29 mouse cellular contexts compared by ENCODE assay signal in the genomic region with DNA sequence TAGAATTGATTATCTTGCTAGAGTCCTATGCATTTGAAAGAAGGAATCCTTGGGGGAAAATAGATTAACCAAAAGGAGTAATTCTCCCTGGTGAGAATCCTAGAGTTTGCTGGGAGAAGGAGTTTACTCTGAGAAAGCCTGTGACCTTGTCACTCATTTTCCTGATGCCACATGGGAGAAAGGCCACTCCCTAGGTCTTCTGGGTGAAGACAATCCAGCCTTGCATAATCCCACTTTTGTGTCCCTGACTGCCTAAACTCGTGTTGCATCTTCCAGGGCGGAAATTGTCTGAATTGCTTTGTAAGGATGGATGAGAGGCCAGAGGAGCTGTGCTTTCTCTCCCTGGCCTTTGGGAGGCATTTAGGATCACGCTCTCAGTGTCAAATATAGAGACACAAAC.
A peak's percentile ranks its signal among the peaks of the same experiment; 100 is the strongest.
DNase-seq lines count a peak whose midpoint lies in the region; ATAC-seq and TF ChIP-seq lines count a peak whose summit lies in the region.
"Had no signal": no experiment of that assay in that cellular context is flagged by ENCODE, and none has a peak within 500 bp of the region (broad histone marks: within the 10 kb centered on the region; RNA-seq: fewer than 3 reads in every experiment).

No protein-coding gene starts in this region.

- no peak for TF ChIP-seq CTCF in liver, adult 2 months (IDR thresholded peaks at IDR 0.05; ENCODE audit: low read depth, low read length)
- TF ChIP-seq CTCF in liver, postnatal 0 days (IDR thresholded peaks at IDR 0.05; ENCODE audit: low read depth), result no peak
- no peak for TF ChIP-seq CTCF in ES-Bruce4 (IDR thresholded peaks at IDR 0.05; ENCODE audit: low read depth, low read length)

- no peak for TF ChIP-seq POLR2A in liver, adult 2 months (IDR thresholded peaks at IDR 0.05; ENCODE audit: extremely low read depth, insufficient read depth, low read length)
- TF ChIP-seq POLR2A in ES-Bruce4 (IDR thresholded peaks at IDR 0.05; ENCODE audit: insufficient read depth, low read length), result no peak

- H3K27me3 ChIP-seq in liver, adult 2 months (ENCODE audit: control insufficient read depth, insufficient read depth, low read length), result no peaks in the 10 kb centered on the region
- no peaks in the 10 kb centered on the region for H3K27me3 ChIP-seq in liver, postnatal 0 days (ENCODE audit: insufficient read depth, low read length)
- H3K27me3 ChIP-seq in ES-Bruce4 (ENCODE audit: control insufficient read depth, insufficient read depth, low read length, poor library complexity, severe bottlenecking), result no peaks in the 10 kb centered on the region
- H3K27me3 ChIP-seq: CH12.LX; embryonic facial prominence, embryonic 13.5 days; embryonic facial prominence, embryonic 15.5 days; forebrain, embryonic 12.5 days; Patski had no signal

- H3K4me2 ChIP-seq in liver, postnatal 0 days (ENCODE audit: low read depth, low read length), result no peak overlapping the region
- H3K4me2 ChIP-seq: embryonic facial prominence, embryonic 13.5 days; embryonic facial prominence, embryonic 15.5 days; forebrain, embryonic 12.5 days had no signal

- peak; percentile 8 for DNase-seq in liver, adult 2 months (ENCODE audit: extremely low read depth, low read depth, low spot score)
- no peak for DNase-seq in liver, postnatal 0 days
- peak; percentile 87 for DNase-seq in R1 (ENCODE audit: low read depth, low spot score)
- DNase-seq in frontal cortex, postnatal 25 days (ENCODE audit: low spot score in 2 of 2), result no peak
- DNase-seq in right cerebral cortex, postnatal 36 days (ENCODE audit: low spot score in 2 of 2), result no peak
- DNase-seq: adrenal gland, adult 2 months; adrenal gland, postnatal 10 days; adrenal gland, postnatal 25 days; B cell, adult 2 months; cerebellum, adult 11 months; cerebellum, adult 18-20 months; cerebellum, adult 8-10 months; cerebellum, adult 9-11 months; cerebellum, postnatal 14 days; cerebellum, postnatal 36 days; embryo, embryonic 11 days had no signal

- 69% methylated on average over 3 of the region's 3 CpGs for WGBS in liver, adult 2 months
- 53% methylated on average over 3 of the region's 3 CpGs for WGBS in liver, postnatal 0 days (ENCODE audit: insufficient replicate concordance)

- H3K79me2 ChIP-seq in liver, adult 2 months (ENCODE audit: control insufficient read depth, insufficient read depth, low read length), result no peaks in the 10 kb centered on the region

- no peak overlapping the region for H3K4me3 ChIP-seq in liver, adult 2 months (ENCODE audit: insufficient read depth, low read depth, low read length)
- H3K4me3 ChIP-seq in liver, postnatal 0 days (ENCODE audit: low read depth, low read length), result no peak overlapping the region
- no peak overlapping the region for H3K4me3 ChIP-seq in ES-Bruce4 (ENCODE audit: low read depth, low read length)
- H3K4me3 ChIP-seq: embryonic facial prominence, embryonic 13.5 days; embryonic facial prominence, embryonic 15.5 days; erythroblast, embryonic 14.5 days; forebrain, embryonic 10.5 days; forebrain, embryonic 12.5 days had no signal

- H3K4me1 ChIP-seq in liver, adult 2 months (ENCODE audit: control insufficient read depth, insufficient read depth, low read length), result no peaks in the 10 kb centered on the region
- no peaks in the 10 kb centered on the region for H3K4me1 ChIP-seq in liver, postnatal 0 days (ENCODE audit: insufficient read depth)
- peaks cover 3% of the 10 kb centered on the region for H3K4me1 ChIP-seq in ES-Bruce4 (ENCODE audit: control insufficient read depth, insufficient read depth, low read length)
- H3K4me1 ChIP-seq: embryonic facial prominence, embryonic 15.5 days had no signal

- no peak overlapping the region for H3K9ac ChIP-seq in liver, adult 2 months (ENCODE audit: low read depth, low read length)
- H3K9ac ChIP-seq in liver, postnatal 0 days (replicated peaks), result no peak overlapping the region
- no peak overlapping the region for H3K9ac ChIP-seq in ES-Bruce4 (ENCODE audit: low read depth, poor library complexity, severe bottlenecking)
- H3K9ac ChIP-seq: embryonic facial prominence, embryonic 13.5 days; embryonic facial prominence, embryonic 15.5 days; forebrain, embryonic 12.5 days had no signal

- no peaks in the 10 kb centered on the region for H3K36me3 ChIP-seq in liver, adult 2 months (ENCODE audit: control insufficient read depth, insufficient read depth, low read length)
- H3K36me3 ChIP-seq in liver, postnatal 0 days (replicated peaks; ENCODE audit: insufficient read depth, low read length), result no peaks in the 10 kb centered on the region
- H3K36me3 ChIP-seq in ES-Bruce4 (ENCODE audit: control insufficient read depth, insufficient read depth, low read length, poor library complexity, severe bottlenecking), result no peaks in the 10 kb centered on the region
- H3K36me3 ChIP-seq: embryonic facial prominence, embryonic 13.5 days; embryonic facial prominence, embryonic 15.5 days; forebrain, embryonic 10.5 days; forebrain, embryonic 12.5 days; G1E had no signal

- no peaks in the 10 kb centered on the region for H3K9me3 ChIP-seq in liver, postnatal 0 days (ENCODE audit: low read length)
- no peaks in the 10 kb centered on the region for H3K9me3 ChIP-seq in ES-Bruce4 (replicated peaks; ENCODE audit: control insufficient read depth, insufficient read depth, low read length, poor library complexity, severe bottlenecking)
- H3K9me3 ChIP-seq: embryonic facial prominence, embryonic 13.5 days; embryonic facial prominence, embryonic 15.5 days; forebrain, embryonic 10.5 days; forebrain, embryonic 12.5 days had no signal

- no peak for TF ChIP-seq EP300 in liver, postnatal 0 days (IDR thresholded peaks at IDR 0.05; ENCODE audit: low read depth)
- 0 out of 2 replicates have a peak, but pooled peaks have one; percentile 40 for TF ChIP-seq EP300 in ES-Bruce4 (IDR thresholded peaks at IDR 0.05; ENCODE audit: insufficient read depth, low read depth, low read length)

- ATAC-seq in liver, postnatal 0 days, result no peak
- ATAC-seq: activated CD4-positive, CD25-positive, alpha-beta regulatory T cell, adult 4 months; CD4-positive, CD25-positive, alpha-beta regulatory T cell, adult 4 months; forebrain, embryonic 14.5 days; forebrain, embryonic 16.5 days; Patski had no signal

- no peak overlapping the region for H3K27ac ChIP-seq in liver, adult 2 months (replicated peaks; ENCODE audit: insufficient read depth, low read depth, low read length)
- no peak overlapping the region for H3K27ac ChIP-seq in liver, postnatal 0 days (ENCODE audit: low read depth)
- H3K27ac ChIP-seq in ES-Bruce4 (ENCODE audit: insufficient read depth, low read length), result no peak overlapping the region
- H3K27ac ChIP-seq: embryonic facial prominence, embryonic 13.5 days; embryonic facial prominence, embryonic 15.5 days; forebrain, embryonic 10.5 days; forebrain, embryonic 12.5 days had no signal

Comparison
In these comparisons a context has a peak if more than half of its experiments do, and no peak if none do; other contexts are left out.
1. DNase-seq: peak in liver, adult 2 months (single experiment) and R1 (single experiment); none in liver, postnatal 0 days (single experiment), frontal cortex, postnatal 25 days (0 of 2) and right cerebral cortex, postnatal 36 days (0 of 2).